Comparison of ENCODE assay signal across 8 mouse cellular contexts in genomic region chr9:98601837-98602359, GRCm38 (mm10). TPM values are rescaled to one million over a fixed set of nuclear protein-coding genes. Genes with fewer than 3 reads are reported as not detected.
DNase-seq lines count a peak whose midpoint lies in the region; ATAC-seq and TF ChIP-seq lines count a peak whose summit lies in the region.

No protein-coding gene starts in this region.

- H3K4me3 ChIP-seq in lung, adult 2 months (replicated peaks; ENCODE audit: extremely low read depth, low read depth, low read length): peak overlapping the region; percentile 64
- H3K4me3 ChIP-seq in forebrain, embryonic 10.5 days: peak overlapping the region; percentile 91
- peak overlapping the region; percentile 69 for H3K4me3 ChIP-seq in limb, embryonic 11.5 days (ENCODE audit: low read depth, low read length)
- H3K4me3 ChIP-seq in neural tube, embryonic 15.5 days (replicated peaks): peak overlapping the region; percentile 96

- no peak for TF ChIP-seq CTCF in lung, adult 2 months (IDR thresholded peaks at IDR 0.05; ENCODE audit: insufficient read depth, low read length)

- H3K9ac ChIP-seq in limb, embryonic 11.5 days (ENCODE audit: low read length): peak overlapping the region; percentile 43
- no peak overlapping the region; the same call in 1 of the 2 replicates for H3K9ac ChIP-seq in neural tube, embryonic 15.5 days (replicated peaks)

- H3K4me2 ChIP-seq in limb, embryonic 11.5 days (ENCODE audit: low read depth, severe bottlenecking): peak overlapping the region; percentile 37; the same call in 1 of the 2 replicates
- H3K4me2 ChIP-seq in neural tube, embryonic 15.5 days: peak overlapping the region; percentile 96

- TF ChIP-seq POLR2A in lung, adult 2 months (IDR thresholded peaks at IDR 0.05; ENCODE audit: borderline replicate concordance, extremely low read depth, low read depth, low read length): no peak

- ATAC-seq in limb, embryonic 11.5 days (ENCODE audit: insufficient number of reproducible peaks, low FRiP score, low TSS enrichment, low read depth): peak; percentile 7; the same call in 1 of the 2 replicates
- no peak; the same call in 1 of the 2 replicates for ATAC-seq in neural tube, embryonic 15.5 days (ENCODE audit: low FRiP score)
- ATAC-seq in megakaryocyte progenitor cell, adult 5-6 weeks (replicated peaks; ENCODE audit: poor library complexity): no peak

- H3K4me1 ChIP-seq in lung, adult 2 months (ENCODE audit: control insufficient read depth, insufficient read depth, low read length): peaks cover 8% of the 10 kb centered on the region; the same call in 1 of the 2 replicates
- peaks cover 13% of the 10 kb centered on the region for H3K4me1 ChIP-seq in forebrain, embryonic 10.5 days
- H3K4me1 ChIP-seq in limb, embryonic 11.5 days (ENCODE audit: control insufficient read depth, insufficient read depth, low read length): peaks cover 4% of the 10 kb centered on the region; the same call in 1 of the 2 replicates
- H3K4me1 ChIP-seq in neural tube, embryonic 15.5 days: peaks cover 19% of the 10 kb centered on the region

- no peak for DNase-seq in lung, adult 2 months
- DNase-seq in lung, adult 18-20 months: no peak
- no peak for DNase-seq in forebrain, embryonic 10.5 days (ENCODE audit: extremely low spot score, low spot score)
- DNase-seq in limb, embryonic 11.5 days (ENCODE audit: low spot score): no peak
- no peak for DNase-seq in adrenal gland, adult (ENCODE audit: inconsistent age in 2 of 2, low spot score in 1 of 2)
- DNase-seq in kidney, adult 11 months: no peak

- H3K36me3 ChIP-seq in forebrain, embryonic 10.5 days (replicated peaks): peaks cover 17% of the 10 kb centered on the region
- H3K36me3 ChIP-seq in limb, embryonic 11.5 days (ENCODE audit: control insufficient read depth, insufficient read depth, low read length): peaks cover 4% of the 10 kb centered on the region; the same call in 1 of the 2 replicates
- peaks cover 13% of the 10 kb centered on the region for H3K36me3 ChIP-seq in neural tube, embryonic 15.5 days

- H3K27me3 ChIP-seq in forebrain, embryonic 10.5 days (ENCODE audit: poor library complexity, severe bottlenecking): no peaks in the 10 kb centered on the region
- H3K27me3 ChIP-seq in limb, embryonic 11.5 days (ENCODE audit: control insufficient read depth, insufficient read depth, low read length): no peaks in the 10 kb centered on the region
- no peaks in the 10 kb centered on the region for H3K27me3 ChIP-seq in neural tube, embryonic 15.5 days (replicated peaks)

- H3K9me3 ChIP-seq in forebrain, embryonic 10.5 days: no peaks in the 10 kb centered on the region
- H3K9me3 ChIP-seq in limb, embryonic 11.5 days (ENCODE audit: control insufficient read depth, low read length): no peaks in the 10 kb centered on the region
- no peaks in the 10 kb centered on the region for H3K9me3 ChIP-seq in neural tube, embryonic 15.5 days (replicated peaks)

- WGBS in lung, adult 2 months: 49% methylated on average over 11 of the region's 11 CpGs
- WGBS in forebrain, embryonic 10.5 days: 52% methylated on average over 11 of the region's 11 CpGs
- WGBS in limb, embryonic 11.5 days: 52% methylated on average over 11 of the region's 11 CpGs
- 52% methylated on average over 11 of the region's 11 CpGs for WGBS in neural tube, embryonic 15.5 days

- peak overlapping the region; percentile 87 for H3K27ac ChIP-seq in forebrain, embryonic 10.5 days
- no peak overlapping the region for H3K27ac ChIP-seq in limb, embryonic 11.5 days (replicated peaks; ENCODE audit: low read depth, low read length)
- no peak overlapping the region for H3K27ac ChIP-seq in neural tube, embryonic 15.5 days (replicated peaks)

RNA-seq across cellular contexts. Expression of gene Mrps22, which starts 0.4 kb away (rescaled TPM):
- polyA plus RNA-seq in lung, adult 2 months (2012; rRNA removed): 6.0 and 7.1 TPM in 2 replicates
- 82.5 and 82.6 TPM in 2 replicates for polyA plus RNA-seq in forebrain, embryonic 10.5 days (2016; fragmentation: Nextera tagmentation; extraction: Ambion mirVana)
- polyA plus RNA-seq in limb, embryonic 11.5 days (2014; fragmentation: Nextera tagmentation; extraction: Ambion mirVana): 76.2 and 82.3 TPM in 2 replicates
- 55.3 and 58.2 TPM in 2 replicates for polyA plus RNA-seq in neural tube, embryonic 15.5 days (2015; fragmentation: Nextera tagmentation; extraction: Ambion mirVana)
- 39.6 and 44.2 TPM in 2 replicates for total RNA-seq in megakaryocyte progenitor cell, adult 5-6 weeks (2015)
- total RNA-seq in megakaryocyte progenitor cell, adult 5-6 weeks (2017): 75.8 and 85.7 TPM in 2 replicates

RNA-seq across cellular contexts. Expression of gene Copb2, which starts 38.4 kb away (rescaled TPM):
- polyA plus RNA-seq in lung, adult 2 months (2012; rRNA removed): 23.8 and 38.2 TPM in 2 replicates
- 157 TPM in 2 replicates for polyA plus RNA-seq in forebrain, embryonic 10.5 days (2016; fragmentation: Nextera tagmentation; extraction: Ambion mirVana)
- 196 and 201 TPM in 2 replicates for polyA plus RNA-seq in limb, embryonic 11.5 days (2014; fragmentation: Nextera tagmentation; extraction: Ambion mirVana)
- polyA plus RNA-seq in neural tube, embryonic 15.5 days (2015; fragmentation: Nextera tagmentation; extraction: Ambion mirVana): 112 and 124 TPM in 2 replicates
- total RNA-seq in megakaryocyte progenitor cell, adult 5-6 weeks (2015): 169 and 203 TPM in 2 replicates
- 183 and 190 TPM in 2 replicates for total RNA-seq in megakaryocyte progenitor cell, adult 5-6 weeks (2017)
